Mouse (Mus musculus) myocyte (in vitro differentiated cells): Measurements from ENCODE around the gene Olfr975.
"Not testable (repeated sequence)": the region's sequence is repeated elsewhere in the genome, so short reads cannot be mapped to it uniquely, and the experiment has no call there.

Experiments used
- CEBPB ChIP-seq: IDR thresholded peaks from 2 replicates; pipeline ENCODE4 v1.6.1; 2011; ENCODE audit warnings: mild to moderate bottlenecking, moderate library complexity; ENCODE audit not compliant: poor library complexity, insufficient read depth, severe bottlenecking
- E2F4 ChIP-seq: IDR thresholded peaks from one replicate; pipeline ENCODE4 v1.6.1; 2011; ENCODE audit warnings: mild to moderate bottlenecking, control low read depth, moderate library complexity; ENCODE audit not compliant: insufficient read depth
- MAX ChIP-seq: IDR thresholded peaks from one replicate; pipeline ENCODE4 v1.6.1; 2011; ENCODE audit warnings: low read depth, mild to moderate bottlenecking, control low read depth
- POLR2AphosphoS2 ChIP-seq: IDR thresholded peaks from one replicate; pipeline ENCODE4 v1.6.1; 2011; ENCODE audit warnings: low read depth, control low read depth; ENCODE audit not compliant: insufficient read length
- TCF12 ChIP-seq: IDR thresholded peaks from one replicate; pipeline ENCODE4 v1.6.1; 2011; ENCODE audit warnings: mild to moderate bottlenecking, control low read depth; ENCODE audit not compliant: poor library complexity, insufficient read depth, severe bottlenecking
- TCF3 ChIP-seq: IDR thresholded peaks from one replicate; pipeline ENCODE4 v1.6.1; 2011; ENCODE audit warnings: low read depth, control low read depth; ENCODE audit not compliant: insufficient read length
- USF1 ChIP-seq: IDR thresholded peaks from one replicate; pipeline ENCODE4 v1.6.1; 2011; ENCODE audit warnings: low read depth, mild to moderate bottlenecking, control low read depth, moderate library complexity

GRCm38 (mm10) chr9:39928837-39929236 lies 23.0 kb downstream of the Olfr975 start:
- TF ChIP-seq CEBPB, MAX, POLR2AphosphoS2, USF1, TCF12, TCF3, E2F4: not testable (repeated sequence)
